ENCODE assay signal across 8 mouse cellular contexts in genomic region chr8:122864719-122865129, GRCm38 (mm10). TPM values are rescaled to one million over a fixed set of nuclear protein-coding genes. Genes with fewer than 3 reads are reported as not detected.
DNase-seq lines count a peak whose midpoint lies in the region; ATAC-seq and TF ChIP-seq lines count a peak whose summit lies in the region.

No protein-coding gene starts in this region.

- TF ChIP-seq POLR2A in heart, adult 2 months (IDR thresholded peaks at IDR 0.05; ENCODE audit: insufficient read depth, low read depth, low read length), result no peak

- H3K9ac ChIP-seq in heart, embryonic 16.5 days (ENCODE audit: low read length), result no peak overlapping the region
- no peak overlapping the region for H3K9ac ChIP-seq in heart, adult 2 months (ENCODE audit: low read depth, low read length)
- peak overlapping the region; percentile 13; the same call in 1 of the 2 replicates for H3K9ac ChIP-seq in hindbrain, embryonic 15.5 days
- peak overlapping the region; percentile 39; the same call in 1 of the 2 replicates for H3K9ac ChIP-seq in midbrain, embryonic 16.5 days (ENCODE audit: low read depth, low read length)

- H3K79me2 ChIP-seq in heart, adult 2 months (replicated peaks; ENCODE audit: control insufficient read depth, insufficient read depth, low read length), result no peaks in the 10 kb centered on the region

- no peak for ATAC-seq in heart, embryonic 16.5 days (replicated peaks; ENCODE audit: extremely low read depth, insufficient read depth, low FRiP score)
- peak; percentile 38 for ATAC-seq in activated CD4-positive, CD25-positive, alpha-beta regulatory T cell, adult 4 months
- ATAC-seq in hindbrain, embryonic 15.5 days (ENCODE audit: low FRiP score, low read depth), result peak; percentile 66; the same call in 1 of the 2 replicates
- ATAC-seq in midbrain, embryonic 16.5 days, result peak; percentile 36

- H3K27me3 ChIP-seq in heart, embryonic 16.5 days (ENCODE audit: control insufficient read depth, insufficient read depth, low read length), result no peaks in the 10 kb centered on the region
- H3K27me3 ChIP-seq in heart, adult 2 months (ENCODE audit: control insufficient read depth, insufficient read depth, low read length), result no peaks in the 10 kb centered on the region; the same call in 1 of the 2 replicates
- no peaks in the 10 kb centered on the region for H3K27me3 ChIP-seq in hindbrain, embryonic 15.5 days
- no peaks in the 10 kb centered on the region for H3K27me3 ChIP-seq in midbrain, embryonic 16.5 days (ENCODE audit: control insufficient read depth, insufficient read depth, low read depth, low read length)

- H3K4me2 ChIP-seq in heart, embryonic 16.5 days (ENCODE audit: low read depth, low read length), result peak overlapping the region; percentile 31
- H3K4me2 ChIP-seq in hindbrain, embryonic 15.5 days, result peak overlapping the region; percentile 51
- H3K4me2 ChIP-seq in midbrain, embryonic 16.5 days (ENCODE audit: low read length), result peak overlapping the region; percentile 57

- no peak for DNase-seq in heart, adult 2 months
- DNase-seq in adipocyte (ENCODE audit: low spot score), result no peak
- no peak for DNase-seq in thymus, postnatal 14 days
- no peak for DNase-seq in kidney, postnatal 14 days

- intact Hi-C loops in heart, adult 2 months (cut with DNase I), result no loop called here

- H3K36me3 ChIP-seq in heart, embryonic 16.5 days (ENCODE audit: control insufficient read depth, insufficient read depth), result no peaks in the 10 kb centered on the region
- H3K36me3 ChIP-seq in heart, adult 2 months (ENCODE audit: control insufficient read depth, insufficient read depth, low read length), result no peaks in the 10 kb centered on the region
- no peaks in the 10 kb centered on the region for H3K36me3 ChIP-seq in hindbrain, embryonic 15.5 days
- no peaks in the 10 kb centered on the region for H3K36me3 ChIP-seq in midbrain, embryonic 16.5 days (ENCODE audit: control insufficient read depth, insufficient read depth, low read length)

- H3K27ac ChIP-seq in heart, embryonic 16.5 days (ENCODE audit: low read length), result no peak overlapping the region
- no peak overlapping the region for H3K27ac ChIP-seq in heart, adult 2 months
- no peak overlapping the region for H3K27ac ChIP-seq in hindbrain, embryonic 15.5 days (replicated peaks)
- H3K27ac ChIP-seq in midbrain, embryonic 16.5 days (ENCODE audit: low read length), result no peak overlapping the region

- H3K4me3 ChIP-seq in heart, embryonic 16.5 days (ENCODE audit: low read length), result peak overlapping the region; percentile 0; the same call in 1 of the 2 replicates
- no peak overlapping the region for H3K4me3 ChIP-seq in heart, adult 2 months
- H3K4me3 ChIP-seq in hindbrain, embryonic 15.5 days, result peak overlapping the region; percentile 28
- peak overlapping the region; percentile 20 for H3K4me3 ChIP-seq in midbrain, embryonic 16.5 days (ENCODE audit: low read depth, low read length)

- TF ChIP-seq EP300 in heart, adult 2 months (IDR thresholded peaks at IDR 0.05; ENCODE audit: insufficient read depth, low read depth, low read length), result no peak

- WGBS in heart, embryonic 16.5 days, result 59% methylated on average over 26 of the region's 26 CpGs
- 56% methylated on average over 26 of the region's 26 CpGs for WGBS in heart, adult 2 months
- 64% methylated on average over 26 of the region's 26 CpGs for WGBS in hindbrain, embryonic 15.5 days
- 48% methylated on average over 25 of the region's 26 CpGs for WGBS in midbrain, embryonic 16.5 days

- peaks cover 10% of the 10 kb centered on the region for H3K9me3 ChIP-seq in heart, embryonic 16.5 days (replicated peaks; ENCODE audit: control insufficient read depth, low read length)
- 0 out of 2 replicates have a peak, but pooled peaks cover 3% of the 10 kb centered on the region for H3K9me3 ChIP-seq in hindbrain, embryonic 15.5 days
- H3K9me3 ChIP-seq in midbrain, embryonic 16.5 days (replicated peaks; ENCODE audit: control insufficient read depth, low read length, poor library complexity, severe bottlenecking), result peaks cover 9% of the 10 kb centered on the region; the same call in 1 of the 2 replicates

- no peak for TF ChIP-seq CTCF in heart, adult 2 months (IDR thresholded peaks at IDR 0.05)

- no peaks in the 10 kb centered on the region for H3K4me1 ChIP-seq in heart, embryonic 16.5 days (ENCODE audit: control insufficient read depth, insufficient read depth, low read length)
- H3K4me1 ChIP-seq in heart, adult 2 months (ENCODE audit: control insufficient read depth, insufficient read depth, low read length), result no peaks in the 10 kb centered on the region
- no peaks in the 10 kb centered on the region for H3K4me1 ChIP-seq in hindbrain, embryonic 15.5 days (replicated peaks)
- H3K4me1 ChIP-seq in midbrain, embryonic 16.5 days (ENCODE audit: control insufficient read depth, insufficient read depth, low read length), result no peaks in the 10 kb centered on the region

RNA-seq across cellular contexts. Expression of gene Cdh15, which starts 17.0 kb away (rescaled TPM):
- 0.41 and 0.51 TPM in 2 replicates for polyA plus RNA-seq in heart, embryonic 16.5 days (2015; fragmentation: Nextera tagmentation; extraction: Ambion mirVana)
- not detected for total RNA-seq in heart, adult 2 months (2021)
- not detected in 2 replicates for polyA plus RNA-seq in heart, adult 2 months (2012; rRNA removed)
- under 1 TPM; 0.14 to 0.26 TPM for polyA plus RNA-seq in activated CD4-positive, CD25-positive, alpha-beta regulatory T cell, adult 4 months (2017; shearing (Covaris generic))
- 1.8 and 2.1 TPM in 2 replicates for polyA plus RNA-seq in hindbrain, embryonic 15.5 days (2015; fragmentation: Nextera tagmentation; extraction: Ambion mirVana)
- polyA plus RNA-seq in midbrain, embryonic 16.5 days (2015; fragmentation: Nextera tagmentation; extraction: Ambion mirVana), result 2.2 and 2.9 TPM in 2 replicates

Comparison
In these comparisons a context has a peak if more than half of its experiments do, and no peak if none do; other contexts are left out.
1. H3K9ac ChIP-seq: peak in hindbrain, embryonic 15.5 days (single experiment) and midbrain, embryonic 16.5 days (single experiment); none in heart, embryonic 16.5 days (single experiment) and heart, adult 2 months (single experiment).
2. Peak in every context shown above with its lines, with median percentiles within 50 percentile points of each other: H3K4me2 ChIP-seq.